Mouse (Mus musculus) macrophage (primary cell): Measurements from ENCODE around the gene Col25a1. TPM values are rescaled to one million over a fixed set of nuclear protein-coding genes. Genes with fewer than 3 reads are reported as not detected.

Experiments
- H3K27ac ChIP-seq: fragments of 350-480 bp; formaldehyde crosslinking; 2 replicates; pipeline ENCODE4 v1.9.0; 2021
- H3K36me3 ChIP-seq: fragments of 350-480 bp; formaldehyde crosslinking; 2 replicates; pipeline ENCODE4 v1.9.0; 2021; ENCODE audit errors: inconsistent target
- H3K4me3 ChIP-seq: fragments of 350-480 bp; formaldehyde crosslinking; 2 replicates; pipeline ENCODE4 v1.9.0; 2021; ENCODE audit errors: inconsistent target
- H3K79me2 ChIP-seq: fragments of 350-480 bp; formaldehyde crosslinking; 2 replicates; pipeline ENCODE4 v1.9.0; 2021; ENCODE audit errors: inconsistent target
- WGBS: methylation state at CpG from one replicate; pipeline ENCODE4 v1.1.7; 2026; ENCODE audit warnings: inconsistent platforms; ENCODE audit not compliant: missing documents; 5-methylcytosine and 5-hydroxymethylcytosine counted together
- polyA plus RNA-seq: library from polyadenylated mRNA; stranded (reverse); fragments of 250-400 nt; gene quantifications from 3 replicates; pipeline ENCODE4 v1.2.4, GENCODE M21; 2018; ENCODE audit warnings: inconsistent platforms

Gene Col25a1
- polyA plus RNA-seq, 1 experiment from 2014 or later, result not detected

DNA sequence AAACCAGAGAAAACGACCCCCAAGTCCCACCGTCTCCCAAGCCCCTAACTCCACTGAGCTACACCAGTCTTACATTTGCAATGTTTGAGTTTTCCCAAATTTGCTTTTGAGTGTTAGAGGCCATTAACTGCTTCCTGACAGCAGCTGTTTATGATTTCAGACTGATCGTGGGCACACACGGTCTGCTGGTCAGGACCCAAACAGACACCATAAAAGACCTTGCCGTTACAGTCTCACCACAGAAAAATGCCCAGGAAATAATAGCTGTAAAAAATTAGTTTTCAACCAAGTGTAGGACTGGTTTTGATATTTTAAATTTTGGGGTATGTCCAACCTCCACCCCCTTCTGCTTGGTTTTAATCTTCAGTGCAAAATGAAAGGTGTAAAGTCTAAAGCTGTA lies 298.8 kb downstream of the Col25a1 start:
- H3K79me2 ChIP-seq, result no peaks in the 10 kb centered on the region
- no peaks in the 10 kb centered on the region for H3K36me3 ChIP-seq
- 60% methylated on average over 5 of the region's 5 CpGs for WGBS
- H3K4me3 ChIP-seq, result no peak overlapping the region
- no peak overlapping the region for H3K27ac ChIP-seq

DNA sequence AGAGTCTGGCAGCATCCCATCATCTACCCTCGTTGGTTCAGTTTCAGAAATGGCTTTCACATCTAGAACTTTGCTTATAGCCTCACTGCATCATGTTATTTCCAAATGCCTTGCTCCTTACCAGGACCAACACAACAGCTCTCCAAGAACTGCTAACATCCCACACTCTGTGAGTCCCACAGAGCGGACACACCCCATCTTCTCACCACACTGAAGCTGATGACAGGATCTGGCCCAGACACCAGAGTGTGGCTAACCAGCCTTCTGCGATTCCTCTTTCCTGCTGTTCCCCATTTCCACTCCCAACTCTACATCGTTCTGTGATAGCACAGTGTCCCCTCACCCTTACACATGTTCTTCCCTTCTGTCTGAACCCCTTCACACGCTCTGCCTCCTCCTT lies 301.5 kb downstream of the Col25a1 start:
- Histone ChIP-seq H3K27ac (no peak overlapping the region), H3K4me3 (no peak overlapping the region), H3K36me3 (no peaks in the 10 kb centered on the region), H3K79me2 (no peaks in the 10 kb centered on the region)
- 55% methylated on average over 5 of the region's 5 CpGs for WGBS

DNA sequence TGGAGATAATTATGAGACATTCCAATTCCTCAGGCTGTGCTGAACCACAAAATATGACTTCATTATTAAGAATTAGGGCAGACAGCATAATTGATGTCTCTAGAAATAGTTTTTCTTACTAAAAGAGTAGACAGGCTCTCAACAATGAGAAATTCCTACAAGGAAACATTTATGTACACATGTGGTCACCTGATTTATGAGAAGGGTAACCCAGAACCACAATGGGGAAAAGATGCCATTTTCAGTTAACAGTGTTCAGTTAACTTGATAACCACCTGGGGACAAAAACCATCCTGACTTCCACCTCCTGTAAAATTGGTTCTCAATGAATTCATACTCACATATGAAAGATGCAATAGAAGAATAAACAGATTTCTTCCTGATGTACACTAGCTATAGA lies 305.7 kb downstream of the Col25a1 start:
- Histone ChIP-seq H3K79me2 (no peaks in the 10 kb centered on the region), H3K4me3 (no peak overlapping the region), H3K27ac (no peak overlapping the region), H3K36me3 (no peaks in the 10 kb centered on the region)

DNA sequence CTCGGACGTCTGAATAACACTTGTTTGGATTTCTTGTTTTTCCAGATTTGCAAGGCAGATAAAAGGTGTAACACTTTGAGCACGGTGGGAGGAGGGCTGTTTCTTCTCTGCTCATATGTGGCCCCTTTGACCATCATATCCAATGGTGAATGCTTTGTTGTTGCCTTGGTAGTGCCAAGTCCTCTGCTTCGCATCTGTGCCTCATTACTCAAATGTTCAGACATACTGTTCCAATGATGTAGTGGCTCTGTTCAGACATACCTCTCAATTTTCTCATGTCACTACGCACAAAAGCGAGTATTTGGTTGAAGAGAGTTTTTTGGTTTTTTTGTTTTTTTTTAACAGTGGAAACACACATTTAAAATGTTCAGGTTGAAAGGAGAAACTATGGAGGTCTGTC lies 308.5 kb downstream of the Col25a1 start:
- H3K27ac ChIP-seq, result no peak overlapping the region
- H3K4me3 ChIP-seq, result no peak overlapping the region
- 95% methylated on average over 6 of the region's 6 CpGs for WGBS
- H3K79me2 ChIP-seq, result no peaks in the 10 kb centered on the region
- H3K36me3 ChIP-seq, result no peaks in the 10 kb centered on the region

GRCm38 (mm10) chr3:130440689-130441088 lies 309.4 kb downstream of the Col25a1 start:
- 98% methylated on average over 12 of the region's 12 CpGs for WGBS
- no peaks in the 10 kb centered on the region for H3K36me3 ChIP-seq

GRCm38 (mm10) chr3:130443842-130444627 lies 312.7 kb downstream of the Col25a1 start:
- WGBS, result 82% methylated on average over 13 of the region's 13 CpGs
- Histone ChIP-seq H3K27ac (no peak overlapping the region), H3K36me3 (no peaks in the 10 kb centered on the region), H3K79me2 (no peaks in the 10 kb centered on the region), H3K4me3 (no peak overlapping the region)

More at GRCm38 (mm10) chr3:130440689-130441088, 309.4 kb downstream of the Col25a1 start:
- H3K79me2 ChIP-seq, result no peaks in the 10 kb centered on the region
- no peak overlapping the region for H3K4me3 ChIP-seq
- H3K27ac ChIP-seq, result no peak overlapping the region

DNA sequence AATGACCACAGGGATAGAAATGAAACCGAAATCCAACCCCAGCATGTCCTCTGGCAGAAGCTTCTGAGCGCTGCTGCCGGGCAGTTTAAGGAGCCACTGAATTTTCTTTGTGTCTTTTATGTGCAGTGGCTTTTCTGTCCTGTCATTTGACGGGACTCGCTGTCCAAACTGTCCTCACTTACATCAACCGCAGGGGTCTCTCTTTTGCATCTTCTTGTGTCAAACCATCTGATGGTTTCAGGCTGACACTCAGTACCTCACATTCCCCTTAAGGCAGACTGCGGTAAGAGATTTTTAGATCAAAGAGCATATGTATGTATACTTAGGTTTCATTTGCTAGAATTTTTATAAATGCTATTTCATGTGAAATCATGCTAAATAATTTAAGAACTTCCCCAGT lies 318.6 kb downstream of the Col25a1 start:
- no peak overlapping the region for H3K27ac ChIP-seq
- H3K36me3 ChIP-seq, result no peaks in the 10 kb centered on the region
- H3K79me2 ChIP-seq, result no peaks in the 10 kb centered on the region
- WGBS, result 93% methylated on average over 6 of the region's 7 CpGs
- no peak overlapping the region for H3K4me3 ChIP-seq

DNA sequence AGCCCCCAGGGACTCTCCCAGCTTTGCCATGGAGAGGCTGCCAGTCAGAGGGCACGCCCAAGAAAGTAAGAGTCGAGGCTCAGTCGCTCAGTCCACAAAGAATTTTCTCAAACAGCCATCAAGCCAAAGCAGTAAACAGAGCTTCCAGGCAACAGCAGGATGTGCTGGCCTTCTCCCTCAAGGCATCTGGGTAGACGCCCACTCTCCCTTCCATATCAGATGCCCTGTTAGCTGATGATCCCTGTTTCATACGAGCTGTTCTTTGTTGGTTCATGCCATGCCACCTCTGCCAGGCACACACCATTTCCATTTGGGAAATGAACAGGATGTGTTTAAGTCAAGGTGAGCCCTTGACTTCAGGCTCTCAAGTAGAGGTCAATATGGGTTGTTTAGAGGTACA lies 334.1 kb downstream of the Col25a1 start:
- no peaks in the 10 kb centered on the region for H3K79me2 ChIP-seq
- H3K27ac ChIP-seq, result no peak overlapping the region
- no peaks in the 10 kb centered on the region for H3K36me3 ChIP-seq
- no peak overlapping the region for H3K4me3 ChIP-seq
- 92% methylated on average over 5 of the region's 5 CpGs for WGBS

GRCm38 (mm10) chr3:130473211-130473768 lies 342.0 kb downstream of the Col25a1 start:
- WGBS, result 59% methylated on average over 4 of the region's 4 CpGs
- H3K36me3 ChIP-seq, result no peaks in the 10 kb centered on the region
- H3K79me2 ChIP-seq, result no peaks in the 10 kb centered on the region
- no peak overlapping the region for H3K4me3 ChIP-seq
- H3K27ac ChIP-seq, result no peak overlapping the region

DNA sequence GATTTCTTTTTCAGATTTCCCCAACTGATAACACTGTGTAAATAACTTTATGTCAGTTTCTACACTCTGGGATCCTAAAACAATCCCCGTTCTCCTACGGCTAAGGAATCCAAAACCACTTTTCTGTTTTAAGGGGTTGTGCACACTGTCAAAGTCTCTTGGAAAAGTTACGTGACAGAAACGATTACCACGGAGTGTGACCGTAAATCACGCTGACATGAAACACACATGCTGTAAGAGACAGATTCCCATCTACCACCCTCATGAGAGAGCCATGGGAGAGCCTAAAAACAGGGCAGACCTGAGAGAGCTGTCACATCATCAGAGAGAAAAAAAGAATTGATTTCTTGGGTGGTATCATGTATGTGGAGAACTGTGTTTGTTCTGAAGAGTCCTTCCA lies 342.7 kb downstream of the Col25a1 start:
- no peak overlapping the region for H3K27ac ChIP-seq
- no peaks in the 10 kb centered on the region for H3K36me3 ChIP-seq
- no peak overlapping the region for H3K4me3 ChIP-seq
- H3K79me2 ChIP-seq, result no peaks in the 10 kb centered on the region
- 87% methylated on average over 7 of the region's 7 CpGs for WGBS

- Histone ChIP-seq H3K36me3 (no peaks in the 10 kb centered on the region), H3K27ac (no peak overlapping the region), H3K79me2 (no peaks in the 10 kb centered on the region), H3K4me3 (no peak overlapping the region)
- WGBS, result 94% methylated on average over 8 of the region's 8 CpGs
These were observed 351.2 kb downstream of the Col25a1 start for GRCm38 (mm10) chr3:130482513-130482912.

DNA sequence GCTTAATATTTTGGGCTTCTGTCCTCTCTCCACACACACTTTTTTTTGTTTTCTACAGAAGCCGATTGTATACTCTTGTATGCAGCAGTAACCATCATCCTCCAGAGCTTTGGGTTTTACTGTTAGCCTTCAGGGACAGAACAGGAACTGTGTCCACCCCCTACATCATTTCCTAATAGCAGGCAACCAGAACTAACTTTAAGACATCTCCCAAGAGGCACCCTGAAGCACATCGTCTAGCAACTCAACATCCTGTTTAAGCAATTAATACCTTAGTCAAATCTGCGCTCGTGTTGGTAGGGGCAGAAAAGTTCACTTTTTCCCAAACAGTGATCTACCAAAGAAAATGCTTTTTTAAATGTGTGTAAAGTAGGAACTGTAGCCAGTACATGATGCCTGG lies 357.5 kb downstream of the Col25a1 start:
- no peak overlapping the region for H3K27ac ChIP-seq
- no peaks in the 10 kb centered on the region for H3K79me2 ChIP-seq
- no peaks in the 10 kb centered on the region for H3K36me3 ChIP-seq
- 49% methylated on average over 4 of the region's 4 CpGs for WGBS
- no peak overlapping the region for H3K4me3 ChIP-seq

GRCm38 (mm10) chr3:130494192-130494591 lies 362.9 kb downstream of the Col25a1 start:
- Histone ChIP-seq H3K36me3 (no peaks in the 10 kb centered on the region), H3K4me3 (no peak overlapping the region), H3K27ac (no peak overlapping the region), H3K79me2 (no peaks in the 10 kb centered on the region)
- 85% methylated on average over 1 of the region's 1 CpGs for WGBS

GRCm38 (mm10) chr3:130494665-130495396 lies 363.5 kb downstream of the Col25a1 start:
- Histone ChIP-seq H3K36me3 (no peaks in the 10 kb centered on the region), H3K4me3 (no peak overlapping the region), H3K27ac (no peak overlapping the region), H3K79me2 (no peaks in the 10 kb centered on the region)
- 84% methylated on average over 20 of the region's 20 CpGs for WGBS

DNA sequence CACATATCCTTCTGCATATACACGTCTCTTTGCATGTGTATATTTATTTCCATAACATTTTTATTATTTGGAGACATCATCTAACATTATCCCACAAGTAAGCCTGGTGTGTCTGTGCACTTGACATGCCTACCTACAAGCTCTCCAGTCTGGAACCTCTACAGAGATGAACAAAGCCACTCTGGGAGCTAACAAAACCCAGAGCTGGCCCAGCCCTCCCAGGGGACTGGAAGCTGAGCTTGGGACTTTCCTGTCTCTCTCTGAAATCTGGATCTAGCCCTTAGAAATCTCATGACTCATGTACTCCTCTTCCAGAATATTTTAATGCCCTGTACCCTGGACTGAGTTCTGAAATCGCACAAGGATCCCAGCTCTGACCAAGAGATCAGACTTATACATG lies 365.7 kb downstream of the Col25a1 start:
- WGBS, result 88% methylated on average over 1 of the region's 2 CpGs
- no peaks in the 10 kb centered on the region for H3K79me2 ChIP-seq

More for the DNA sequence above, 365.7 kb downstream of the Col25a1 start:
- Histone ChIP-seq H3K4me3 (no peak overlapping the region), H3K27ac (no peak overlapping the region), H3K36me3 (no peaks in the 10 kb centered on the region)
